Mouse (Mus musculus): ENCODE data around the gene Kcnc4. TPM values are rescaled to one million over a fixed set of nuclear protein-coding genes. Genes with fewer than 3 reads are reported as not detected.

Kcnc4 gene
- polyA plus RNA-seq, 1 experiment: 0.19 TPM

GRCm38 (mm10) chr3:107458528-107459195, 690 bp downstream of the Kcnc4 start:
- TF ChIP-seq POLR2A (IDR thresholded peaks at IDR 0.05; ENCODE audit: low read depth, low read length) (no peak), CTCF (IDR thresholded peaks at IDR 0.05; ENCODE audit: extremely low read depth, insufficient read length, insufficient replicate concordance, low read depth, low read length) (no peak)
- no peaks in the 10 kb centered on the region for H3K36me3 ChIP-seq (ENCODE audit: control insufficient read depth, insufficient read depth, low read length)
- H3K27me3 ChIP-seq (ENCODE audit: control insufficient read depth, insufficient read depth, low read length): peaks cover 47% of the 10 kb centered on the region
- WGBS: 2% methylated on average over 51 of the region's 51 CpGs
- H3K4me1 ChIP-seq (ENCODE audit: control insufficient read depth, insufficient read depth, insufficient read length, low read length): peaks cover 5% of the 10 kb centered on the region; the same call in 1 of the 2 replicates
- no peak overlapping the region for H3K27ac ChIP-seq (ENCODE audit: insufficient read depth, low read depth, low read length)
- peak overlapping the region; percentile 40 for H3K4me3 ChIP-seq (ENCODE audit: low read depth, low read length)

GRCm38 (mm10) chr3:107458104-107458503, 1.2 kb downstream of the Kcnc4 start:
- H3K27me3 ChIP-seq (ENCODE audit: control insufficient read depth, insufficient read depth, low read length): peaks cover 47% of the 10 kb centered on the region
- no peak overlapping the region for H3K27ac ChIP-seq (ENCODE audit: insufficient read depth, low read depth, low read length)
- H3K36me3 ChIP-seq (ENCODE audit: control insufficient read depth, insufficient read depth, low read length): no peaks in the 10 kb centered on the region
- WGBS: 6% methylated on average over 23 of the region's 23 CpGs
- peaks cover 5% of the 10 kb centered on the region; the same call in 1 of the 2 replicates for H3K4me1 ChIP-seq (ENCODE audit: control insufficient read depth, insufficient read depth, insufficient read length, low read length)
- no peak for TF ChIP-seq POLR2A (IDR thresholded peaks at IDR 0.05; ENCODE audit: low read depth, low read length)
- no peak for TF ChIP-seq CTCF (IDR thresholded peaks at IDR 0.05; ENCODE audit: extremely low read depth, insufficient read length, insufficient replicate concordance, low read depth, low read length)
- peak overlapping the region; percentile 40; the same call in 1 of the 2 replicates for H3K4me3 ChIP-seq (ENCODE audit: low read depth, low read length)

GRCm38 (mm10) chr3:107454280-107454679, 5.1 kb downstream of the Kcnc4 start:
- TF ChIP-seq POLR2A (IDR thresholded peaks at IDR 0.05; ENCODE audit: low read depth, low read length): no peak
- no peak for TF ChIP-seq CTCF (IDR thresholded peaks at IDR 0.05; ENCODE audit: extremely low read depth, insufficient read length, insufficient replicate concordance, low read depth, low read length)
- peaks cover 26% of the 10 kb centered on the region for H3K27me3 ChIP-seq (ENCODE audit: control insufficient read depth, insufficient read depth, low read length)
- WGBS: 74% methylated on average over 4 of the region's 4 CpGs

GRCm38 (mm10) chr3:107446822-107447221, 12.5 kb downstream of the Kcnc4 start:
- no peaks in the 10 kb centered on the region for H3K27me3 ChIP-seq (ENCODE audit: control insufficient read depth, insufficient read depth, low read length)
- no peak overlapping the region for H3K4me3 ChIP-seq (ENCODE audit: low read depth, low read length)
- H3K36me3 ChIP-seq (ENCODE audit: control insufficient read depth, insufficient read depth, low read length): no peaks in the 10 kb centered on the region
- H3K27ac ChIP-seq (ENCODE audit: insufficient read depth, low read depth, low read length): no peak overlapping the region
- 31% methylated on average over 3 of the region's 3 CpGs for WGBS
- TF ChIP-seq CTCF (IDR thresholded peaks at IDR 0.05; ENCODE audit: extremely low read depth, insufficient read length, insufficient replicate concordance, low read depth, low read length) (no peak), POLR2A (IDR thresholded peaks at IDR 0.05; ENCODE audit: low read depth, low read length) (no peak)
- no peaks in the 10 kb centered on the region for H3K4me1 ChIP-seq (ENCODE audit: control insufficient read depth, insufficient read depth, insufficient read length, low read length)

More at GRCm38 (mm10) chr3:107454280-107454679, 5.1 kb downstream of the Kcnc4 start:
- Histone ChIP-seq H3K27ac (ENCODE audit: insufficient read depth, low read depth, low read length) (no peak overlapping the region), H3K36me3 (ENCODE audit: control insufficient read depth, insufficient read depth, low read length) (no peaks in the 10 kb centered on the region), H3K4me3 (ENCODE audit: low read depth, low read length) (no peak overlapping the region), H3K4me1 (ENCODE audit: control insufficient read depth, insufficient read depth, insufficient read length, low read length) (peaks cover 2% of the 10 kb centered on the region; the same call in 1 of the 2 replicates)

GRCm38 (mm10) chr3:107443866-107444265, 15.5 kb downstream of the Kcnc4 start:
- H3K36me3 ChIP-seq (ENCODE audit: control insufficient read depth, insufficient read depth, low read length): no peaks in the 10 kb centered on the region
- WGBS: 61% methylated on average over 5 of the region's 5 CpGs
- H3K27ac ChIP-seq (ENCODE audit: insufficient read depth, low read depth, low read length): no peak overlapping the region
- no peak overlapping the region for H3K4me3 ChIP-seq (ENCODE audit: low read depth, low read length)
- H3K4me1 ChIP-seq (ENCODE audit: control insufficient read depth, insufficient read depth, insufficient read length, low read length): no peaks in the 10 kb centered on the region
- no peaks in the 10 kb centered on the region for H3K27me3 ChIP-seq (ENCODE audit: control insufficient read depth, insufficient read depth, low read length)
- no peak for TF ChIP-seq CTCF (IDR thresholded peaks at IDR 0.05; ENCODE audit: extremely low read depth, insufficient read length, insufficient replicate concordance, low read depth, low read length)
- no peak for TF ChIP-seq POLR2A (IDR thresholded peaks at IDR 0.05; ENCODE audit: low read depth, low read length)

- Histone ChIP-seq H3K27ac (ENCODE audit: insufficient read depth, low read depth, low read length) (no peak overlapping the region), H3K36me3 (ENCODE audit: control insufficient read depth, insufficient read depth, low read length) (no peaks in the 10 kb centered on the region), H3K27me3 (ENCODE audit: control insufficient read depth, insufficient read depth, low read length) (no peaks in the 10 kb centered on the region), H3K4me3 (ENCODE audit: low read depth, low read length) (no peak overlapping the region), H3K4me1 (ENCODE audit: control insufficient read depth, insufficient read depth, insufficient read length, low read length) (no peaks in the 10 kb centered on the region)
- no peak for TF ChIP-seq CTCF (IDR thresholded peaks at IDR 0.05; ENCODE audit: extremely low read depth, insufficient read length, insufficient replicate concordance, low read depth, low read length)
- no peak for TF ChIP-seq POLR2A (IDR thresholded peaks at IDR 0.05; ENCODE audit: low read depth, low read length)
- 68% methylated on average over 11 of the region's 11 CpGs for WGBS
Measured at GRCm38 (mm10) chr3:107442191-107442590, 17.2 kb downstream of the Kcnc4 start.

- 85% methylated on average over 8 of the region's 8 CpGs for WGBS
- Histone ChIP-seq H3K4me1 (ENCODE audit: control insufficient read depth, insufficient read depth, insufficient read length, low read length) (no peaks in the 10 kb centered on the region), H3K36me3 (ENCODE audit: control insufficient read depth, insufficient read depth, low read length) (no peaks in the 10 kb centered on the region), H3K4me3 (ENCODE audit: low read depth, low read length) (no peak overlapping the region), H3K27ac (ENCODE audit: insufficient read depth, low read depth, low read length) (no peak overlapping the region), H3K27me3 (ENCODE audit: control insufficient read depth, insufficient read depth, low read length) (no peaks in the 10 kb centered on the region)
- TF ChIP-seq POLR2A (IDR thresholded peaks at IDR 0.05; ENCODE audit: low read depth, low read length): no peak
- no peak for TF ChIP-seq CTCF (IDR thresholded peaks at IDR 0.05; ENCODE audit: extremely low read depth, insufficient read length, insufficient replicate concordance, low read depth, low read length)
Measured at GRCm38 (mm10) chr3:107441306-107441705, 18.0 kb downstream of the Kcnc4 start.
